Mouse (Mus musculus) T-helper 17 cell (primary cell): Measurements from ENCODE around the gene Ndufaf2.

Source experiments
- in situ Hi-C, 2 experiments: fragments of 300-600 bp; cut with MboI, MseI; formaldehyde crosslinking; loops; 1 replicate in 1 of 2; 2 replicates in 1 of 2; pipeline ENCODE4 v1.15.1; 2025; ENCODE audit warnings: high pct_unique_total_duplicates in 2 of 2

Gene Ndufaf2

DNA sequence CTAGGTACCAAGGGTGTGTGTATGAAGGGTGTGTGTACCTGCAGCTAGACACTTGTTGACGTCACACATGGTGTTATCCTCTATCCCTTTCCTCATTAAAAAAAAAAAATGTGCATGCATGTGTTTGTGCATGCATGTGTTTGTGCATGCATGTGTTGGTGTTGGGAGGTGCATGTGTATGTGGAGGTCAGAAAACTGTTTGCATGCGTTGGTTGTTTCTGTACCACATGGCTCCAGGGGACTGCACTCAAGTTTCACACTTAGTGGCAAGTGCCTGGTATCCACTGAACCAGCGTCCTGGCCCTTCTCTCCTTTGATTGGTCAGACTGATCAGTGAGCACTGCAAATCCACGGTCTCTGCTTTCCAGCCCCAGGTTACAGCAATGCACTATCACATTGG is 71.7 kb downstream of the Ndufaf2 start:
- in situ Hi-C loops: no loop called here

DNA sequence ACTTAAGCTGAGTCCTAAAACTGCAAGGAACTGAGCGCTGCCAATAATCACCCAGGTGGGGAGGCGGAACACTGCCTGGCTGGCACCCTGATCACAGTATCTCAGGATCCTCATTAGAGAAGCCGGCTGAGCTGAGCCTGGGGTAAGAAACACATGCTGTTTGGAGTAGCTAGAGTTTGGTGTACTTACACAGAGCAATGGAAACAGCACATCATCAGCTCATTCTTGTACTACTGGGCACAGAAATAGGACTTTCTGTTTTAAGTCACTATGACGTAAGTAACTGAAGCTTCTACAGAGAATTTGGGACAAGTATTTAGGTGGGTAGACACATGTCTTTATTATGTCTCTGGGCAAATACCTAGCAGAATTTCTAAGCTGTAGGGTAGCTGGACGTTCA is 72.4 kb downstream of the Ndufaf2 start:
- in situ Hi-C loops: no loop called here

DNA sequence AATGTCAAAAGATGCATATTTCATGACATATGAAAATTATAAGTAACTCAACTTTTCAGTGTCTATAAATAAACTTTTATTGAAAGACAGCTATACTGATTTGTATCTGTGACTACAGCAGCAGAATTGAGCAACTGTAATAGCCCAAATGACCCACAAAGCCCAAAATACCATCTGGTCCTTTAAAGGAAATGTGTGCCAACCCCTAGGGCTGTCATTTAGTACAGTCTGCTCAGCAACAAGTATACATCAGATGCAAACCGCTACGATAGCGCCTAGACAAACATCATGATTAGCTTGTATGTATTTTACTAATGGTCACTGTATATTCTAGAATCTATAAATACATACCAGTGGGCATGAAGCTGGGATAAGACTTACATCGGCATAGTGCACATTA is 74.3 kb downstream of the Ndufaf2 start:
- in situ Hi-C loops: no loop called here

DNA sequence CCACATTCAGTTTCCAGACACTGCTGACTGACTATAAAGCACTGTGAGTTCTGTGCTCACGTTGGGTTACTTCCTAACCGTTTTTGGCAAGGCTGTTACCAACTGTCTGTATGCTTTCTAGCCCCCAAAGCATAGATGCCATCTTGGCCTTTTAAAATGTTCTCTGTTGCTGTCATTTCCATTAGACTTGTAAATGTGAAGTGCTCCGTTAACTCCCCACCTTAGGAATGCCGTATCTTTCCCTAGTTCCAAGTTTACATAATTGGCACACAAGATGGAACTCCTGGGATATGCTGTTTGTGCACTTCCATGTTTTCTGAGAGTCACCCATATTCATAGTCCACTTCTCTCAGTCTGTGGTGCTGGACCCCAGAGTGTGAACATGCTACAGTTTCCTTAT is 80.5 kb downstream of the Ndufaf2 start:
- in situ Hi-C loops: loop anchor here in 1 of 2 experiments (10.0 kb wide), 1 partner anchor 1387 kb away; no protein-coding TSS in a partner anchor

DNA sequence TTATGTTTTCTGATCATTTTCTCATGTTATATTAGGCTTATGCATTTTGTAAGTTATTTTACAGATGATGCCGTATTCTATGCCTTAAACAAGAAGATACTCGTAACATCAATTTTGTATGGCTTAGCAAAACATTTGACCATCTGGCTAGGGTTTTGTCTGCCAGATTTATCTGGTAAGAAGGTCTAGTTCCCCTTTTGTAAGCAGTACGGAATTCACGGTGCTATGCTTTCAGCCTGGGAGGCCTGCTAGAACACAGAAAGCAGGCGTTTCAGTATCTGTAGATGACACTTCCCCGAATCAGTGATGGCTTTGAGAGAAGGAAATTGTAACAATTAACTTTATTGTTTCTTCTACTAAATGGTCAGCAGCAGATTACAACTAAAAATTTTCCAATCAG is 80.9 kb downstream of the Ndufaf2 start:
- in situ Hi-C loops: loop anchor here in 1 of 2 experiments (10.0 kb wide), 1 partner anchor 1387 kb away; no protein-coding TSS in a partner anchor

DNA sequence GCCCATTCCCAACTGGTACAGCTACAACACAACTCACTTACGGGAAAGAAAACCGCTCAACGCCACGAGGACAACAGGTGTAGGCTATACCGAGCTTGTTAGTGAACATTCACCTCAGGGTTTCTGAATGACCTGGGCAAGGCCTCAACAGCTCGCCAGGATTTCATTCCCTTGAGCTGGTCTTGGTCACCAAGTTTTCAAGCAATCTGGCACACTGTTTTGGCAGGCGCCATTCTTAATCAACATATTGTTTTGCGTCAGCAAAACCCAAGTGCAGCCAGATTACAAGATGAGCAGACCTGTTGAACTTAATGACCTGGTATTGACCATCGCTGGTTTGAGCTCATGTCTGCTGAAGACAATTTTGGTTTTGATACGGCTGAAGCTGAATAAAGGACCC is 88.3 kb downstream of the Ndufaf2 start:
- in situ Hi-C loops: loop anchor here in 1 of 2 experiments (10.0 kb wide), 1 partner anchor 1395 kb away; no protein-coding TSS in a partner anchor

DNA sequence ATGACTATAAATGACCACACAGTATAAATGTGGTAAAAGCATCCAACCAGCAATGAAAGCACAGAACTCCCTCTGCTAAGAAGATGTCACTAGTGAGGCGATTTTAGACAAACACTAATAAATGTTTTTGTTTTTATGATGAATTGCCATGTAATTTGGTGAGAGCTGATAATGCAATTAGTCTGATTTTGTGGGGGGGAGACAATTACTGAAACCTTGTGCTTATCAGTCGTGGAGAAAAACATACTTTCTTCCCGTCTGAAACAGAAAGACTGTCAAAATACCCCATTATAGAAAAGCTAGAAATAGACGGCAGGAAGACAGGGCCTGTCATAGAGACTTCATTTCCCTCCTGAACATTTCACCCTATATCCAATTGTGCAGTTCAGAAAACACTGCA is 89.3 kb downstream of the Ndufaf2 start:
- in situ Hi-C loops: loop anchor here in 1 of 2 experiments (10.0 kb wide), 1 partner anchor 384 kb away; no protein-coding TSS in a partner anchor

DNA sequence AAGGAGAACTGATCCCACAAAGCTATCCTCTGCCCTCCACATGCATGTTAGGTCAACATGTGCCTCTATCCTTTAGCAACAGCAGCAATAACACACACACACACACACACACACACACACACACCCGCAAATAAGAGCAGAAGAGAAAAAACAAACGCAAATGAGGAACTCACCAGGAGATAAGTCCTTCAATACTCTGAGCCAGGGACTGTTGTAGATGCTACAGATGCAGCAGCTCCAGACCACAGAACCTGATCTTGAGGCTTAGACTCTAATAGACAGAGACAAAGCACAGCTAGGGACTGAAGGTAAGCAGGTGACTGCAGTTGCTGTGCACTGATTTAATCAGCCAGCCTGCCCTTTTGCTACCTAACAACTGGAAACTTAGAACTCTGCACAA is 92.4 kb downstream of the Ndufaf2 start:
- in situ Hi-C loops: loop anchor here in 1 of 2 experiments (10.0 kb wide), 1 partner anchor 381 kb away; no protein-coding TSS in a partner anchor

DNA sequence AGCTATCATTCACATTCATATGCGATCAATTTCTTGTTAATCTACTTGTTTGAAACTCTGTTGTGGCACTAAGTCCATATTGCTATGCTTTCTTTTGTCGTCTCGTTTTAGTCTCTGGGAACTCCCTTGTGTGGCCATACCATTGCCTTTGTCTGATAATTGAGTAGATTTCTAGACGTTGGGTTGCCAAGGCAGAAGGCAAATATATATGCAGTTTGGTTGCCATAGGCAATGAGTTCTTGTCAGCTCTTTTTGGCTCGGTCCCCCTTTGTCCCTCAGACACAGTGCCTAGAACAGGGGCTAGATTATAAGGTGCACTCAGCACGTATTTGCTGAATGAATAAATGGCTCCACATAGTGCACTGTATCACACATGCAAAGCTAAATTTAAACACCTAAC is 94.1 kb downstream of the Ndufaf2 start:
- in situ Hi-C loops: loop anchor here in 1 of 2 experiments (10.0 kb wide), 1 partner anchor 380 kb away; no protein-coding TSS in a partner anchor

DNA sequence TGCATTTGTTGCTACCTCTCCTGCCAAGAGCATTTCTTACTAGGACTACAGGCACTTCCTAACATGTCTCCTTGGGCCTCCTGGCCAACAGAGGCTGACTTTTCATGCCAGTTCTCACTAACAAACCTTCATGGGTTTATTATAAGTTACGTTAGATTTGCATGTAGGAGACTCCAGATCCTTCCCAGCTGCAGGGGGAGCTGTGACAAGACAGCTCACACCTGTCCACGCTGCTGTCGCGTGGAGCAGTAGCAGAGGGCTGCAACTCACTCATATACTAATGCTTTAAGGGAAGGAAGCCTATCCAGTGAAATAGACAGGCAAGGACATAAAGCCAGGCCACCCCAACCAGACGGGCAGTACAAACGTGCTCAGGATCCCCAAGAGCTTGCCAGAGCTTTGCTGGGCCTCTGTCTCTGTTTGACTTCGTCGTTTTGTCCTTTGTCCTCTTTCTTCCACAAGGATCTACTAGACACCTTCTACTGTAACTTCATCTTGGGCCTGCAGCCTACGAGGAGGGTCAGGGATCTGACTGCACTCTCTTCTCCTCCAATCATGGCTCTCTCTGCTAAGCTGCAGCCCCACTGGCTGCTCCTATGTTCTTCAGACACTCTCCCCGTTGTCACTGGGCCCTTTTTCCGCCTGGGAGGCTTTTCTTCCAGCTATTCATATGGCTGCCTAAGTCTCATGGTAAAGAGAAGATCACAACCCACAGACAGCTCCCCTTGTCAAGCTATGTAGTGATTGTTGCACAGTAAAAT is 94.9 kb downstream of the Ndufaf2 start:
- in situ Hi-C loops: loop anchor here in 1 of 2 experiments (10.0 kb wide), 1 partner anchor 379 kb away; no protein-coding TSS in a partner anchor

DNA sequence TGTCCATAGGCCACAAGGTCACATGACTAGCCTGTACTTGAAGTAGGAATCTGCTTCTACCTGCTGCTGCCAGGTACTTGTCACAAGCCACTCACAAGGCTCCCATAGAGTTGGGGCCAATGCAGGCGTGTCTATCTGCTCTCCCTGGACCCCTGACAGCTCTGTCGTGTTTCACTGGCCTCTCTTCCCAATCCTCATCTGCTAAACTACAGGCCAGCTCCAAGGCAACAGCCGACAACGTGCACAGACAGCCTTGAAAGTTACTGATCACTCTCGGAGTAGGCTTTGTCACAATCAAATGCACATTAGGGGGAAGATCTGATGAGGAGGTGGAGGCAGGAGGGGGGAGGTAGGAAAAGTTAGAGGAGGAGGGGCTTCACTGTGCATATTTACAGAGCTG is 95.5 kb downstream of the Ndufaf2 start:
- in situ Hi-C loops: loop anchor here in 1 of 2 experiments (10.0 kb wide), 1 partner anchor 378 kb away; no protein-coding TSS in a partner anchor

DNA sequence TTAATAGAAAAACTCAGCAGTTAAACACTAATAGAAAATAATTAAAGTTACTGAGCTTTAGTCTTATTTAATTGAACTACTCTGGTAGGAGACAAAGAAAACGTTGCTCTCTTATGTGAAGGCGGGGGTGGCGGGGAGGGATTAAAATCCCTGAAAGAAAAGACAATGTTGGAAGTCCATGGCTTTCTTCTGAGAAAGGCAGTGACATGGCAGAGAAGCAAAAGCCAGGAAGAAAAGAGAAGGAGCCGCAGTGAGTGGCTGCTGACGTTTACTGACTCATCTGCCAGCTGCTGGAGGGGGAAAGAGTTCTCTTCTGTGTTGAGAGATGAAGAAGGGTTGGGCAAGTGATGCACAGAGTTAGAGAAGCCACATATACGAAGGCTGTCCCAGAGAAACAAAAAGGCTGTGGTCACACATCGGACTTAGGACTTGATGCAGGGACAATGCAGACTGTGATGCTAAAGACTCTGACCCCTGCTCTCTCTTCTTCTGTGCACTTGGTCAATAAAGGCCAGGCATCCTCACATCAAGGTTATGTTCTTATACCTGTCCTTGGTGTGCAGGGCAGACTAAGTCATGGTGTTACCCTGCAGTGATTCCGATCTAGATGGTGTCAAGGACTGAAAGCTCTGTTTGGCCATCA is 97.4 kb downstream of the Ndufaf2 start:
- in situ Hi-C loops: loop anchor here in 1 of 2 experiments (10.0 kb wide), 1 partner anchor 376 kb away; no protein-coding TSS in a partner anchor

DNA sequence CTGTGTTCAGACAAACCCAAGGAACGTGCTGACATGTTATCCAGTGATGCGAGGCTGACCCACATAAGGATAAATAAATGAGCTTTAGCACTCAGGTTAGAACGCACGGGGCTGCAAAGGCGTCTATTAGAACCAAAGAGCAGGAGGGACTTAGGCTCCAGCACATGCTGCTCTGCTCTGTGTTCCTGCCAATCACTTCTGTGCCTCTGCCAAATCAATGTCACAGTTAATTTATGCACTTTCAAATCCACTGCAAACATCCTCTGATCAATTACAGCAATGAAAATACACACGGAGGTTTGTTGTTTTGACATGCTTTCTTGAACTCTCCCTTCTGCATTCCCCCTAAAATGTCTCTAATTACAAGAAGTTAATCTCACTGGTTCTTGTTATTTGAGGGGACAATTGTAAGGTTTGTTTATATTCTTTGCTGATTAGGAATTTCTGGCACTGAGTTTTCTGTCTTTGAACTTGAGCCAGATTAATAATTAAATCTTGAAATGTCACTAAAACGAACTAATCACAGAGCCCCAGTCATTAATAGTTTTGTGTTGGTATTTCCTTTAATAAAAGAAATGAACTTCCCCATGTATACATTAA is 98.0 kb downstream of the Ndufaf2 start:
- in situ Hi-C loops: loop anchor here in 1 of 2 experiments (10.0 kb wide), 1 partner anchor 376 kb away; no protein-coding TSS in a partner anchor

DNA sequence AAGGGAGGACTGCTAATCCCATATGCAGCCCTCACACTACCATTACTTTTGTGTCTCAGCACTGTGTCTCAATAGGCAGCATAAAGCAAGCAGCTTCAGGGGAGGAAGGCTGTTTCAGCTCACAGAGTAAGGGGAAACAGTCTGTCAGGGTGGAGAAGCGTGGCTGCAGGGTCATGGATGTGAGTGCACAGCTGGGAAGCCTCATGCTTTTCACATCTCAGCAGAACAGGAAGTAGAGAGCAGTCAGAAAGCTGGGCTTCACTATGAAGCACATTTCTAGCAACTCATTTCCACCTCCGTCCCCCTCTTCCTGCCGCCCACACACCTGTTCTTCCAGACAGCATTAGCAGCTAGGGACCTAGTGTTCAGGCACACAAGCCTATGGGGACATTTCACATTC is 101.5 kb downstream of the Ndufaf2 start:
- in situ Hi-C loops: no loop called here

DNA sequence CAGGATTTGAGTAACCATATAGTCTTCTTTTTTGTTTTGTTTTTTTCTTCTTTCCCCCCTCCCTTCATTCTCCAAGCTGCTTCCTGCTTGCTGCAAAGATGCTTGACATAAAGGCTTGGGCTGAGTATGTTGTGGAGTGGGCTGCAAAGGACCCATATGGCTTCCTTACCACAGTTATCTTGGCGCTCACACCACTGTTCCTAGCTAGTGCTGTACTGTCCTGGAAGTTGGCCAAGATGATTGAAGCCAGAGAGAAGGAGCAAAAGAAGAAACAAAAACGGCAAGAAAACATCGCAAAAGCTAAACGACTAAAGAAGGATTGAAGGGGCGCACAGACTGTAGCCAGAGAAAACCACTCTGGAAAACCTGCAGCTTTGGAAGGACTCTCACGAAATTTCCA is 111.1 kb downstream of the Ndufaf2 start:
- in situ Hi-C loops: no loop called here

DNA sequence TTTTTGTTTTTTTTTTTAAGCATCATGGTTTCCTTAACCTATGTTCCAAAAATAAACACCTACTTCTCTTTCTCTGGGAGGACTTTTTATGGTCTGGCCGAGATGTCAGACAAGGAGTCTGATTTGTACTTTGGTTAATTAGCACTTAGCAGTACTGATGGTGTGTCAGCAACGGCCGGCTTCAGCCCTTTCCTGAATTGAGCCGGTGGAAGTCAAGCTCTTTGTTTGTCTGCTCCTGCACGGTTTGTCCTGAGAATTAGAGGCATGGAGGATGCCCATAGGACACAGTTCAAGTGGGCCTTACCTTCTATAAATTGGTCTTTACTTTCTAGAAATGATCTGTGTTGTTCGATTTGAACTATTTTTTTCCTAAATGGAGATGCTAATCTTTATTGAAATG is 111.5 kb downstream of the Ndufaf2 start:
- in situ Hi-C loops: no loop called here

DNA sequence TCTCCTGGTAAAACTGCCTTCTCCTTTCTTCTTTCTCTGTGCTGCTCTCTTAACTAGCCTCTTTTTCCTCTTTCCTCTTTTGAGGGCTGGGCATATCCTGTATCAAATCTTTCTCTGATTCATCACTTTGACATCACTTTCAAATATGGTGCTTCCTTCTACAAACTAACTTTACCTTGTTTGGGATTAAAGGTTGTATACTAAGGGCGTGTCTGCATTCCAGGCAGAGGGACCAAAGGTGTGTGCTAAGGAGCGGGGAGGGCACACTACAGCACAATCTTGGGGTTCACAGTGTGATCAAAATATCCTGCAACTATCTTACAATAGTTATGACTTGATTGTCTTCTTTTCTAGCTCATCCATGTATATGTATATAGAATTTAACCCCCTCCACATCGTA is 112.4 kb downstream of the Ndufaf2 start:
- in situ Hi-C loops: no loop called here

DNA sequence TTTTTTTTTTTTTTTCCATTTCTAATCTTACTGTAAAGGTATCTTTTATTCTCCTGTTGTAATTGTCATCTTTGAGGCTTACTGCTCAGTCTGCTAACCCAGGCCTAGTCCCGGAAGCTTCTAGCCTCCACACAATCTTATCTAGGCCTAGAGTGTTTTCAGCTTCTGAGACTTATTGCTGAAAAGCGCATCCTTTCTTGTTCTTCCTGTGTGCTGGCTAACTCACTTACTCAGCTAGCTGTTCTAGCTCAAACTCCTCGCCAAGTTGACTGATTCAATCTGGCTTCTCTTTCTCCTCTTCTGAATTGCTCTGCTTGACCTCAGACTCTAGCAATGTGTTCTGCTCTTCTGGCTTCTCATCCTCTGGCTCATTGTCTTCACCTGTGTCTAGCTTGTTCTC is 112.8 kb downstream of the Ndufaf2 start:
- in situ Hi-C loops: no loop called here

DNA sequence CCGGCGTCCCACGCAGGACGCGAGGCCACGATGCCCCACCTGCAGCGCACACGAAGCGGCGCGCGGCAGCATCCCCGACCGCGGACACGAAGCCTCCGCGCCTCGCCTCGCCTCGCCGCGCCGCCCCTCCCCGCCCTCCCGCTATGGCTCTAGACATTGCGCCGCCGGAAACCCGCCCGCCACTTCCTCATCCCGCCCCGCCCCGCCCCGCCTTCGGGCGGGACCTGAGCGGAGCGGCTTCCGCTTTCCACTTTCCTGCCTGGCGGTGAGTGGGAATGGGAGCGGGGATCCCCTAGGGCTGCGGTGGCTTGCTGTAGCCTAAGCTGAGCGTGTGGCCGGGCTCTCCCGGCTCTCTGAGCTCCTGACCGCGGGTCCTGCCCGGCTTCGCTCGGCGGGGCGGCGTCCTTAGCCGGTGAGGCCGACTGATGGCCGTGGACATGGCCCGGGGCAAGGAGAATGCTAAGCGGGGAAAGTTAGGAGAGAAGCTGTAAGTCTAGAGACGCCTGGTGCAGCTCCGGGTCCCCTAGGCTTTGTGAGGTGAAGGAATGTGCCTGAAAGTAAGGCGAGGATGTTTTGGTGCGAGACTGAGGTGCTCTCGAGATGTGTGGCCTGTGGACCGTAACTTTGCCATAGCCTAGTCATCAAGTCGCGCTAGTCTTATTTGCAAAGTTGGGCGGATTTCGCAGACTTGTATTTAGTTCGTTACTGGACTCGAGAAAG is 114.0 kb downstream of the Ndufaf2 start, which contains the start of gene Smim15:
Gene Smim15 (plus strand): TSS at position 225 of the 720 bp plus-strand sequence.
- in situ Hi-C loops: loop anchor here (5.0 kb wide), 3 partner anchors 147 to 937 kb away; no protein-coding TSS in a partner anchor

DNA sequence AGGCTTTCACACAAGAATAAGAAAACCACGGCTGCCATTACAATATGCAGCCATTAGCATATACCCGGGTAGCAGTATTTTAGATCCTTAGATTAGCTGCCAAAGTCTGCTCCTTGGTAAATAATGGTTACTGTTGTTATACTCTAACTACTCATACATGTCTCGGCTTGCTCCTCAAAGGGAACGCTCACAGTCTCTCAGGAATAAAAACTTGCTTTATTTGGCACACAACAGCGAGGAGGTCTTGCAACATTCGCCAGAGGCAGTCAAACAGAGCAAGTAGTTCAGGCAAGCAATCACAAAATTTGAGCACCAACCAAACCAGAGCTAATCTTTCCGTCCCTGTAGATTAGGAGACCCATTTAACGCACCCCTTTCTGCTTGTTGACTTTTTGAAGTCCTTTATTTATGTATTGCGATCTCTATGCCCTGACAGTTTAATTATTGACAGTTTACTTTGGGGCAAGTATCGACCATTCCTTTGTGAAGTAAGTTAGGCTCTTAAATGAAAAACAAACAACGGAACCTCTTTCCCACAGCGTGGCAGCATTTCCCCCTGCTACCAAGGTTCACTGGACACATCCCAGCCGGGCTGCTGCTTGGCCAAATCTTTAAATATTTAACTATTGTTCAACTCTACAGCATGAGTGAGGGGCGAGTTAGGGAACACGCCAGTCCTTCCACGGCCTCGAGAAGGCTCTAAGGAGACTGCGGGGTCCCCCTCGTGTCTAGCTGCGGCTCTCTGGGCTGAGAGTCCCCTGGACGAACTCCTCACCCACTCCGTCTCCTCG is 114.8 kb downstream of the Ndufaf2 start:
- in situ Hi-C loops: loop anchor here (5.0 kb wide), 3 partner anchors 146 to 936 kb away; no protein-coding TSS in a partner anchor
